Mouse (Mus musculus) right cerebral cortex, postnatal 4 days (tissue): ENCODE measurements at regions not wholly inside any gene's neighbourhood (a gene's known extent, or its start where the extent isn't known, plus 50 kb on each side); places are given as distances from the start of the nearest gene placed in this dataset.
"Not testable (repeated sequence)": the region's sequence is repeated elsewhere in the genome, so short reads cannot be mapped to it uniquely, and the experiment has no call there.

Experiments used
- DNase-seq: peaks from one replicate; pipeline ENCODE4 v3.0.0-alpha.2; 2022

DNA sequence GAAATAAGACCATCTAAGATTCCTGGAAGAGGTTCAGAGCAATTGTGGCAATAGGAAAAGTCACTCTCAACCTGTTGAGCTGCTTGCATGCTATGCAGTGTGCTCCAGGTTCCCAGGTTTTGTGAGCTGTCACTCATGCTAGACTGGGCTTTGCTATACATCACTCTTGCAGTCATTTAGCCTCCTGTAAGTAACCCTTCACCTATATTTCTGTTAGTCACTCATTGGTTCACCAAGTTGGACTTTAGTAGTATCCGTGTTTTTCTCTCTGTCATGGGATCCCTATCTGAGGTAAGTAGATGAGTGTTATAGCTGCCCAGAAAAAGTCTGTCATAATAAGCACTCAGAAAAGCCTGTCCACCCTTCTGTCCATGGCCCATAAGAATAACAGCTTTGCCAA lies 332.3 kb upstream of the Tbl1xr1 start:
- no peak for DNase-seq

DNA sequence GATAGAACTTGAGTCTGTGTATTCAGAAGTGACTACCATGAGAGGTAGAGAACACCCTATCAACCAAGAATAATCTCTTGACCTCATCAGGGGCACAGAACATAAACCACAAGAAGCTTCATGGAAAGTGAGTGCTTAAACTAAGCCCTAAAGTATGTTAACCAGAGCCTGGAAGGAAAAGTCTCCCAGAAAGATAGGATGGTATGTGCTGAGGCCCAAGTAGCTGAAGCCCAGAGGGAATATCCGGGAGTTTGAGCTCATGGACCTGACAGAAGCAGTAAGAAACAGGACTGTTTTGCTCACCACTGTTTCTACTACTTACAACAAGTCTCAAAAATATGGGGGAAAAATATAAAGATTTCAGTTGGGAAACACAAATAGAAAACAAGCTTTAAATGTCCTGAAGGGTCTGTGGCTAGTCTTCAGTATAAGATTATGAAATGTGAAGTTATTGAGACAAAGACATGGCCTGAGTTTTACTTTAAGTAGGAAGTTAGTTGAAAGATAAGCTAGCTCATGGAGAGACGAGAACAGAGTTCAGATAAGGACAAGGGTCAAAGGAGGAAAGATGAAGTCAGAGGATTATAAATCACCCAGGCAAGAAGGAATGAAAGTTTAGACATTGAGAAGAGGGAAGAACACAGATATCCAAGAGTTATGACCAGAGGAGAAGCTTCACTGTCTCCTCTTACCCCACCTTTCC lies 315.8 kb upstream of the Tbl1xr1 start:
- no peak for DNase-seq

DNA sequence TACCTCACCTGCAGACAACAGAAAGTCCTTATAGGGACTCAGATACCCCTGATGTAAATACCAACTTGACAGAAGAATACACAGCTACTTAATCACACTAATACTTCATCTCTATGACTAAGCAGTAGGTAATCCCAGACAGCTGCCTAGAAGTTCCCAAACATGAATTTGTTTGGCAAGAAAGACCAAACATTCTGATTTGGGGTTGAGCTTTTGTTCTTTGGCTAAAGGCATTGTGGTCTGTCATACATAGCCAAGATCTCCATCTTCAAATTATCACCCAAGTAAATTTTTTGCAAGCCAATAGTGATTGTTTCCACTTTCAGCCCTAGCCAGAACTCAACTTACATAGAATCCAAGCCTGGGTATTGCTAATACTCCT lies 315.2 kb upstream of the Tbl1xr1 start:
- DNase-seq, result no peak

DNA sequence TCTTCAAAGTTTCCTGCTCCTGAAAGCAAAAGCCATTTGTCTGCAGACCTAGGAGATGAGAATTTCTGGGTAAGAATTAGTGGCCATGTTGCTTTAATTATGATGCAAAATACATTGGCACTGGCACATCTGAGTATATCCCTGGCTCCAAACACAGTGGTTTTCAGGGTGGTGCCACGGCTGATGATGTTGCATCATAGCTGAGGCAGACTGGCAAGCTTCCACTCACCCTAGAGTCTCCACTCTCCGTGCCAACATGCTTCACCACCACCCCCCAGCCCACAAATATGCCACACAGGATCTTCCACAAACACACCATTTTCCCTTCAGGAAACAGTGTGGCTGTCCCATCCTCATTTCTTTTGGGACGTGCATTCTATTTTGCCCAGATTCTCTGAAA lies 314.5 kb upstream of the Tbl1xr1 start:
- no peak for DNase-seq

DNA sequence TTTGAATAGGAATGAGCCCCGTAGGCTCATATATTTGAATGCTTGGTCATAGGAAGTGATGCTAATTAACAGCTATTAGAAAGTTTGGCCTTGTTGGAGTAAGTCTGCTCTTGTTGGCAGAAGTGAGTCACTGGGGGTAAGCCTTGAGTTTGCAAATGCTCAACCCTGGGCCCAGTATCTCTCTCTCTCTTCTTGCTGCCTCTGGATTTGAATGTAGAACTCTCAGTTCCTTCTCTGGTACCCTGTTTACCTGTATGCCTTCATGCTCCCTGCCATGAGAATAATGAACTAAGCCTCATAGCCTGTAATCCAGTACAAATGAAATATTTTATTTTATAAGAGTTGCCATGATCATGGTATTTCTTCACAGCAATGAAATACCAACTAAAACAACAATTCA lies 308.4 kb upstream of the Tbl1xr1 start:
- DNase-seq, result no peak

DNA sequence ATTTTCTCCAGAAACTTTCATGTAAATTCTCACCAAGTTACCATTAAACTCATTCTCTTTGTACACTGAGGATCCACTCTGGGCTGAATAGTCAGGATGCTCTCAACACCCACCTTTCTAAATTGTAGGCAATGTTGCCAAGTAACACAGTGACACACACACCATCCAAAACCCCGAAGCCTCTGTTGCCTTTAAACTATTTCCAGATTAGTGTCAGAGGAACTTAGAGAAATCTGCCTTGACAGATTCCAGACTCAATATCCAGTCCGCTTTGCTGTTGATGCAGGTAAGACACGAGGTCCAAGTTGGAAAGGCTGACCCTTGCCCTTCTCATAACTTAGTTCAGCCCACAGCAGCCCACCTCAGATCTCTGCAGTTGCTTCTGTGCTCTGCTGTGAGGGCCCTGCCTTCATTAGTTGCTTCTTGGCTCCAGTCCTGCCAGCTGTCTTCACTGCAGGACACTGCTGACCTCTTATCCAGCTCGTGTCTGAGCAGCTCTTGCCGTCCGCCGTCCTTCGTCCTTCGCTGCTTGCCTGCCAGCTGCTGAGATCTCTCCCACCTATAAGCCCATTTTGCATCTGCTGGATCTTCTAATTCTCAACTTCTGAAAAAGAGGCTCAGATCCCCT lies 306.4 kb upstream of the Tbl1xr1 start:
- no peak for DNase-seq

DNA sequence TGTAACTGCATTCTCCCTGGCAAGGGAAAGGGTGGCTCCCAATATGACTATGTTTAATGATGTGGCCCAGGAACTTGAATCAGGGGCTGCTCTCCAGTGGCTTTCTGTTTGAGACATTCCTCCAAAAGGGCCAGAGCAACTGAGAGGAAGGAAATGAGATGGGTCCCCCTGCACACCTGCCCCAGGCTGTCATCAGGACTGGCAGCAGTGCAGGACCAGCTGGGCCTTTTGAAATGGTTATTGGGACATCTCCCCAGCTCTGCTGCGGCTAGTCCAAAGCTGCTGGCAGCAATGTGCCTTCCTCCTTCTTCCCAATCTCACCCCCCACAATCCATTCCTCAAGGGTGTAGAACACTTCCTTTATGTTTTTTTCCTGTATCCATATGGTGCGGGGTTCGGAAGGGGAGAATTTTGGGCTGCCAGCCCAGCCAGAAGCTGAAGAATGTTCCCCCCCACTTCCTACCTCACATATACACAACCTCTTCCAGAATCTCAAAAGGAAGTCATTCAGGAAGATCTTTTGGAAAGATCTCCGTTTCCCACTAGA lies 304.6 kb upstream of the Tbl1xr1 start:
- no peak for DNase-seq

DNA sequence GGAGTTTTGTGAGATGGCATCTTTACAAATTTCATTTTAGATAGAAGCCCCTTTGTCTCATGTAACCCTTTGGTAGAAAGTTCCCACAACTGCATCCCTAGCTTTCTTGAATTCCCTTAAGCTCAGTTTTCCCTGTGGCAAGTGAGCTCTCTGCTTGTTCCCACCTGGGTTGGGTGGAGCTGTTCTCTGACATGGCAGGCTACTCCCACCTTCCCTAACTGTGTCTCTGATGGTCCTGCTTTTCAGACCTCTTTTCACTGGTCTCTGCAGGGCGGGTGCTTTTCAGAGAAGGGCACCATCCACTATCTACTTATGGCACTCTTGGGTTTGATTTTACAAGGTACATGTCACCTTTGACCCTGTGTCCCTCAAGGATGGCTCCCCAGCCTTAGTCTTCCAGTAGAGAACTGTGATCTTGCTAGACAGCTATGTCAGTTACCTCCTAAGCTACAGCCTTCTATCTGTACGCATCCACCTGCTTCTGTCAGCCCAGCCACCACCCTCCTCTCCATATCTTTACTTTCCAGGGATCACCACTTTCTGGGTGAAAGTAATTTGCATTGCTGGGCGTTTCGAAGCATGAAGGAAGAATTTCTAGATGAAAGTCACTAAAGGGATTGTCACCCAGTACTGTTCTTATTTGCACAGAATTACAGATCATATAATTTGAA lies 302.1 kb upstream of the Tbl1xr1 start:
- no peak for DNase-seq

DNA sequence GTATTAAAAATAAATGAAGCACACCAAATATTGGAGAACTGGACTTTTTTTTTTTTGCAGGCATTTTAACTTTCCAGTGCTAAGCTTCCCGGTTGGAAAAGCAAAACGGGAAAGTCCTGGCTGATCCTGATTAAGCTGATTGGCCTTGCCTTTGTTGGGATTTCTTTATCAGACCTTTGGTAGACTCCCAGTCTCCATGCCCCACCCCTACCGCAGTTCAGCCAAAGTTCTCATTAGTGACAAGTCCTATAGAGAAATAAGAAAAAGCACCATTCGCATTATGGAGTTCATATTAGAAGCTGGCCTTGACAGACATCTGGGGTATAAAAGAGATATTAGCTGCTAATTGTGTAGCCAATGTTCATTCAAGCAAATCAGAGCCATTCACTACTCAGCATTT lies 297.7 kb upstream of the Tbl1xr1 start:
- DNase-seq, result no peak

DNA sequence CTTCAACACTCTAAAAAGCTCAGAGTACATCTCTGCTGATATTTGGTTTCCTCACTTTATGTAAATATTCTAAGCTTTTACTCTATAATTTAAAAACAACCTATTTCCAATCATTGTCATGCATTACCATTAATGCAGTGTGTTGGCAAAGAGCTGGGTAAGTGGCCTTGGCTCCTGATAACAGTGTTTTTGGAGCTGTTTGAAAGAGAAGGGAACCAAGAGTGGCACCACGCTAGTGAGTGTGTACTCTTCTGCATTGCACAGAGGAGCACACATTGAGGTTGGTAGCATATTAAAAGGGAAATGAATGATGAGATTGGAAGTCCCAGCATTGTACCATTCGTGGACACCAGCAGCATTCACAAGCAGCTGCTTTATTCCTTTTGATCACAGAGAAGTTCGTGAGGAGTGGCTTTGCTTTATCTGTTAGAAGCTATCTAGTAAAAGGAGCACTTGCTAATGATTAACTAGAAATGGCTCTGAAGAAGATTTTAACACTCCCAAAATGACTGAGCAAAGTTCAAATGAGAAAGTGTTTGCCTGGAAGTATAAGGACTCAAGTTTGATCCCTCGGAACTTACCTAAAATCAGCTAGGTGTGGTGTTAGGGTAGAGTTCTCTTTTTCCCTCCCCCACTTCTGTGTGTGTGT lies 284.3 kb upstream of the Tbl1xr1 start:
- no peak for DNase-seq

DNA sequence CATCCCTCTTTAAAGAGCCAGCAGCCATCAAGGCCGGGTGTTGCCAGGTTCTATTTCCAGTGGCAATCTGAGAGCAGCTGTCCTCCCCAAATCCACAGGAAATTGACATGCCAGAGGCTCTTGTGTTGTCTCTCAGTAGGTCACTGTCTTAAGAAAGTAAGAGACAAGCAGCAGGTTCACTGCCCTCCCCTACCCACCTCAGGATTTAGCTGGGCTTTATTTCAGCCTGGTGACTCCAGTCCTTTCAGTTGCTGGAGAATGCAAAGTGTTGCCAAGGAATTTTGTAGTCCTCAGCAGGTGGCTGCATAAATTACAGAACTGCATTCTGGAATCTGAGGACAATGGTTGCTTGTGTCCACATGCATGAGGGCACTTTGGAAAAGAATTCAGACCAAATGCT lies 278.3 kb upstream of the Tbl1xr1 start:
- no peak for DNase-seq

DNA sequence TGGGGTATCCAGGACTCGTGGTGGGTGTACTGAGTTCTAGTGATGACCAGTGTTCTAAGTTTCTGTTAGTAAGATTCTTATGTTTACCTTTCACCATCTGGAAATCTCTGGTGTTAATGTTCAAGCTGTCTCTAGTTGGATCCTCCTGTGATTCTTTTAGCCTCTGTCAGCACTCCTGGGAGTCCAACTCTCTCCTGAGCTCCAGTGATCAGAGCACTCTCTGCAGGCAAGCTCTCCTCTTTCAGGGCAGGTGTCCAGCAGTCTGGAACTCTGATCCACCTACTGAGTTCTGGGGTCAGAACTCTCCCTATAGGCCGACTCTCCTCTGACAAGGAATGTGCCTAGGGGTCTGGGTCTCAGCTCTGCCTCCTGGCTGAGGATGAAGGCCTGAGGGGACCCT lies 272.6 kb upstream of the Tbl1xr1 start:
- DNase-seq, result not testable (repeated sequence)

DNA sequence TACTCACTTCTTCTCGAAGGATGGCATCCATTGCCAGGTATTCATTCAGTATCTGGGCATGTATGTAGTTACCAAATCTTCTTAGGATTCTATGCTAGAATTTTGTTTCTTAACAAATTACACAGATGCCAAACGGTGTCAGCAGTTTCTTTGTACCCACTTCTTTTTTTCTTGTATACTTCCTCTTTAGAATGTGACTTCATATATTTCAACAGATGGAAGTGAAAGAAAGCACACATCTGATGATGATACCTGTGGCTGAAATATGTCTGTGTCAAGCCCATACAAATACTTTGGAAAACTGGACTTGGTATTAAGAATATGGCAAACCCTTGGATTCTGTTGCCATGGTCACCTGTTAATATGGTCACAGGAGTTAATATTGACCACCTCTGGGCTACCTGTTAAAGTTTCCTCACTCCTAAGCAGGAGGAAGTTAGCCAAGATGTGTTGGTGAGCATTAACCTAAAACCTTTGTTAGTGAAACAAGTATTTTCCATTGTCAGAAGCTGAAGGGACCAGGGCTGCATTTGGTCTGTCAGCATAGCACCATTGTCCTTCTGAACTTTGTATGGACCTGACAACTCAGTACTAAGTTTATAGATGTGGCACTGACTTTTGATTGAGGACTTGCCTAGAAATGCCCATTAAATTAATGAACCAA lies 269.8 kb upstream of the Tbl1xr1 start:
- no peak for DNase-seq

DNA sequence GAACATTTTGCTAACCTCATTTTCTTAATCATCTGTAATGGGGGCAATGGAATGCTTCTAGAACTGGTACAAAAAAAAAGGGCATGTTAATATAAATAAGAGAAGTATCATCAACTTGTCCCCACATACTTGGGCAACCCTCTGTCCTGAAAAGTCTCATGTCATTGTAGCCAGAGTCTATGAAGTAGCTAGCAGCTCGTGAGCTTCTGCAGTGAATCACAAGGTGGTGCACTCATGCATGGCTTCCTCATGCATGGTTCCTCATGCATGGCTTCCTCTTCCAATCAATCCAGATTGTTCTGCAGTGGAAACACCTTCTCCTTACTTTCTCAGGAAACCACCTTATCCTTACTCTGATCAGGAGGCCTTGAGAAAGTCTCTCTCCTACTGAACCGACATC lies 267.9 kb upstream of the Tbl1xr1 start:
- no peak for DNase-seq

DNA sequence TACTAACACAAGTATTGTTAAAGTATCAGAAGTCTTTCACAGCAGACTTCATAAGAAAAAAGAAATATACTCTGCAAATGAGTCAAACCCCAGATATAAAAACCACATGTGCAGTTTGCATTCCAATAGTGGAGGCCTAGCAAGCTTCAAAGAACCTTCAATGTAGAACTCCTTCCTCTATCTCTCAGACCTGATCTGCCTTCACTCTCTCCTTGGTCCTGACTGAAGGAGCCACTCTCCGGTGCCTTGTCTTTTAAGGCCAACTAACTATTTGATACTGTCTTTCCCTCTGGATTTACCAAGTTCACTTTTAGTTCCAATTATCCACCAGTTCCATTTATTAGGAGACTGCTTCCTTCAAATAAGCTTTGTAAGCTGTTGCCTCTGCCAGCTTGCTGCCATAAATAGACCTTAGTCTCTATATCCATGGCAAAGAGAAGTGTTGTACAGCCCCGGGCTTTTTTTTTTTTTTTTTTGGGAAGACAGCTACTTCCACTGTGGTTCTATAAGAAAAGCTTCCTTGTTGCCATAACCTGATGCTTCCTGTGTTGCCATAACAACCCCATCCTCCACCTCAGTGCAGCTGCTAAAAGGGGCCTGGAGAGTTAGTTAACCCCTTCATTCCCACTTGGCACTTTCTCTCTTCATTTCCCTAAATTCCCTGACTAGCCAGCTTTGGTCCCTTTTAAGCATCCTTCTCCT lies 266.5 kb upstream of the Tbl1xr1 start:
- no peak for DNase-seq

DNA sequence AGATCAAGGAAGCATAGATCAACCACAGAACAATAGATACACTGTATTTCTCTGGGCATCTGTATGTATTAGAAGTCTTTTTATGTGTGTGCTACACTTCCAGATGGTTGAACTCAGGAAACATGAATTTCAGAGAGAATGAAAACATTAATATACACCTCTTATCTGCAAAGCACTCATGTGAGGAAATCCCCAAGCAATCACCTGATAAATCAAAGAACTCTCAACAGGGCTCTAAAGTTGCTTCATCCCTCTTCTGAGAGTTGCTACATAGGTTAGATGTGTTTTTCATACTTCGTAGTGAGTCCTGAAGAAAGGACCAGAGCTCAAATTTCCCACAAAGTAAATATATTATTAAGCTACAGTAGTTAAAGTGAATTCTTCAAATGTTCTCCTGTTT lies 263.1 kb upstream of the Tbl1xr1 start:
- DNase-seq, result no peak

DNA sequence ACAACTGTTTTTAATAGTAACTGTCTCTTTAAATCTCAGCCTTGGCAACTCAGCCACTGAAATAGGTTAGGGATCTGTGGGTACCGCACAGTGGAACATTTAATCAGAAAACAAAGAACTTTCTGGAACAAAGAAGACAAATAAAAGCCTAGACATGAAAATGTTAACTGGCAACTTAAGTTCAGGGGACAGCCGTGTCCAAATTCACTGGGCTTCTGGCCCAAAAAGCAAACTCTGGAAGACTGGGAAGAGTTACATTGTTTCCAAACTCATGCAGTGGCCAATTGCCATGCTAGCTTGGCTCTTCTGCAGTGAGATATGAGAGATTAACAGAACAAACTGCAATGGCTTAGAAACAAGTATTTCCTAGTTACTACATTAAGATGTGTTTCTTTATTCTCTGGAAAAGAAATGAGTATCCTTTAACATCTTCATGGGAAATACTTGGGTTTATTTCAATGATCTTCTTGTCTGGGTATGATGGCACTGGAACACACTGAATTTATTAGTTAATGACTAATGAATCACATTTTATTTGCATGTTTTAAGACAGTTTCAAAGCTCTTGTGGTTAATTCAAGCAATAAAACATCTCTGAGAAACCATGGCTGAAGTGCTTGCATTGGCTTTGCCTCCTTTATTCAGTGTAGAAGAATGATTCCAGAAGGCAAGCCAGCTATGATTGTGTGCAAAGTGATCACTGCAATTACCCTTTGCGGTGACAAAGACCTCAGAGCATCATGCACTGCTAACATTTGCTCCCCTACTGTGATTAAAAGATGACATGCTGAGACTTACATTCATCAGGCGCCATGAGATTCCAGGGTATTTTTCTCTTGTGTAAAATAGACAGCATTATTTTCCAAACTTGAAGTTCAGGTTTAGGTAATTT lies 259.2 kb upstream of the Tbl1xr1 start:
- no peak for DNase-seq

DNA sequence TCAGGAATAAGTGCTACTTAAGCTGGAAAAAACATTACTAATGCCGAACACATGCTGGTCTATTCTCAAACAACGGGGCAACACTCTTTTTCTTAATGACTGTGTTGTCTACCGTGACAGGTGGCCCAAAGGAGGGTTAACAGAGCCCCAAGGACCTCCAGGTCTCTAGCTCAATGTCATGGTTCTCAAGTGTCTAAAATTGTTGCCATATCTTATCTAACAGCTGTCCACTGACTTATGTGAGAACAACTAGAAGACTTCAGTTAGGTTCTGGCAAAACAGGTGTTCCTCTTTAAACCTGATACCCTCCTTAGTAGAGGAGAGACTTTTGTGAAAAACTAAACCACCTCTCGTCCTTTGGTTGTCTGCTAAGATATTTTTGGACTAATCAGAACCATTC lies 257.4 kb upstream of the Tbl1xr1 start:
- no peak for DNase-seq

DNA sequence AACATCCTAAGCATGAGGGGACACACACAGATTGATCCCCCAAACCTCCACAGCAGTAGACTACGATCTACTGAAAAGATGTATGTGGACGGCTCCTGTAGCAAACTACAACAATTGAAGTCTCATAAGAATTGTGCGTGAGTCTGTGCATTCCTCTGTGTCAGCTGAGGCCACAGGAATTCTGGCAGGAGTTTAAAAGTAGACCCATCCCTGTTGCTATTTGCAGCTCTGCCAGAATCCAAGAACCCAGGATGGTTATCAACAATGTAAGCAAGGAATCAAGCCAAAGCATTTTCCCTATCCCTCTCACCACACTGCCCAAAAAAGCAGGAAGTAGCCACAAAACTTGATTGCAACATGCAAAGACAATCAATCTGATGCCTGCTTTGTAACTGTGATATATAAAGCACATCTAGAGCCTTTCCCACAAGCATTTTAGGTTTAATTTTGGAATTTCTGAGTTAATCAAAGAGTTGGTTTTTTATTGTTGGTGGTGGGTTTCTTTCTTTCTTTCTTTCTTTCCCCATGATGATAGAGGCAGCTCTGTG lies 256.3 kb upstream of the Tbl1xr1 start:
- DNase-seq, result no peak

DNA sequence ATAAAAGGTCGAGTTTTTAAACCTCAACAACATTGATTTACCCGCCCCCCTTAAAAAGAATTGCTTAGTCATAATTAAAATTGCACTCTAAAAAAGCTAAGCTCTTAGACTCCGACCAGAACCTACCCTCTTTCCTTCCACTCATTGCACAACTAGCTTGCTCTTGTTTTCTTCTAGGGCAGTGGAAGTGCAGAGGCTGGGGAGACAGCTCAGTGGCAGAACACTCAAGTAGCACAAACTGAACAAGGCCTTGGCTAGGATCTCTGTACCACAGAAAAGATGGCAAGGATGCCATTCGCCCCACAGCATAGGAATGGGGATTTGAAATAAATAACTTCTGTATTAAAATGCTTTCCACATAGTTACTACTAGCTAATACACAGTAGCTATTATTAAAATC lies 253.8 kb upstream of the Tbl1xr1 start:
- no peak for DNase-seq

DNA sequence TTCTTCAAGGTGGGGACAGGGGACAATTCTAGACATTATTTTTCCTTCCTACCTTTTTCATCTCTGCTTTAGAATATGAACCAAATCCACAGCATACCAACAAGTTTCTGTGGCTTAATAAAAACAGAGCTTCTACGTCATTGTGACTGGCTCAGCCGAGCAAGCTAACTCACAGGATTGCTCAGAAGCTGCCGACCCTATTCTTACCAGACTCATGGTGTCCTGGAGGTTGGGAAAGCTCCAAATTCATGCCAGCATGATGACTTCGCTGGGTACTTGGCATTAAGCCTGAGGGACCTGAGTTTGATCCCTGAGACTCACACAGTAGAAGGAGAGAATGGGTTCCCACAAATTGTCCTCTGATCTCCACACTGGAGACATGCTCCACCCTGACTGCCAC lies 253.1 kb upstream of the Tbl1xr1 start:
- no peak for DNase-seq
